Mouse (Mus musculus) embryonic fibroblast, embryonic 13.5 days (primary cell): ENCODE data around the gene Slc26a10.

Experiments used
- CTCF ChIP-seq: IDR thresholded peaks from 2 replicates; pipeline ENCODE4 v1.5.1; 2011; ENCODE audit warnings: mild to moderate bottlenecking, control low read depth, low read length, moderate library complexity, borderline replicate concordance; ENCODE audit not compliant: insufficient read depth
- POLR2A ChIP-seq: IDR thresholded peaks from 2 replicates; pipeline ENCODE4 v1.6.1; 2011; ENCODE audit warnings: low read depth, mild to moderate bottlenecking, control low read depth, low read length, moderate library complexity

DNA sequence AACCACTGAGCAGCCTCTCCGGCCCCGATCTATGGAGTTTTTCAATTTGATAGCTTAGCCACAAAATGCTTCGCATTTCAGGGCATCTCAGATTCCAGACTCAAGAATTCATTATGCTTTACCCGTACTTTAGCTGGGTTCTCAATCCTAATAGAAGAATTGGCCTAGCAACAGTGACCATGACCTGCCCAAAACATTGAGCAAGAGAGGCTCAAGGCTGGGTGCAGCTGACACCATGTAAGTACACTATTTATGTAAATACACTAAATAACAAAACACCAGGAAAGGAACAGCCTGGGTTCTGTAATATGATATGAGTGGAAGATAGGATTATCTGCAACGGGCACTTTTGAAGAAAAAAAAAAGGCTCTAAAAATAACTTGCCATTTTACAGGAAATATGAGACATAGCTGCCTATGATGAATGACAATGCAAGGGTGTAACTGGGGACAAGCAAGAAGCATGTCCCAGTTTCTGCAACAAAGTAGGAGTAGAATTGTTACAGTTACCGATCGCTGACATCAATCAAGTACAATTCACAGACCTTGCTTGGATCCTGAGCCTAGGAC, 52.6 kb downstream of the Slc26a10 start:
- TF ChIP-seq CTCF (no peak), POLR2A (no peak)
